In genomic region chr4:137100756-137101155, GRCm38 (mm10) we compare ENCODE assay signal across 21 mouse cellular contexts.
"Had no signal": no experiment of that assay in that cellular context is flagged by ENCODE, and none has a peak within 500 bp of the region (broad histone marks: within the 10 kb centered on the region; RNA-seq: fewer than 3 reads in every experiment).

No protein-coding gene starts in this region.

- H3K4me3 ChIP-seq: layer of hippocampus, adult 2 months; limb, embryonic 10.5 days; limb, embryonic 13.5 days; liver, embryonic 13.5 days; midbrain, embryonic 13.5 days had no signal

- H3K9ac ChIP-seq: limb, embryonic 13.5 days; liver, embryonic 13.5 days; midbrain, embryonic 13.5 days had no signal

- H3K27me3 ChIP-seq: limb, embryonic 13.5 days; midbrain, embryonic 13.5 days had no signal

- H3K36me3 ChIP-seq: limb, embryonic 10.5 days; limb, embryonic 13.5 days; liver, embryonic 13.5 days; midbrain, embryonic 13.5 days had no signal

- ATAC-seq: midbrain, embryonic 13.5 days; midbrain, embryonic 16.5 days had no signal

- H3K4me2 ChIP-seq: limb, embryonic 13.5 days; liver, embryonic 13.5 days; midbrain, embryonic 13.5 days had no signal

- DNase-seq: kidney, adult 2 months; kidney, postnatal 25 days; layer of hippocampus, adult 9-11 months; liver; liver, embryonic 13.5 days; lung, adult 2 months; lung, postnatal 14 days; right cerebral cortex, adult 18-20 months; right cerebral cortex, postnatal 14 days; right cerebral cortex, postnatal 4 days; thymus, adult 2 months; thymus, postnatal 14 days; thymus, postnatal 4 days had no signal

- H3K9me3 ChIP-seq: limb, embryonic 10.5 days; limb, embryonic 13.5 days; liver, embryonic 13.5 days; midbrain, embryonic 13.5 days had no signal

- H3K27ac ChIP-seq: kidney, postnatal 0 days; layer of hippocampus, adult 2 months; limb, embryonic 10.5 days; limb, embryonic 13.5 days; liver, embryonic 13.5 days; macrophage; midbrain, embryonic 13.5 days; stomach, postnatal 0 days had no signal

- H3K4me1 ChIP-seq: liver, embryonic 13.5 days had no signal
